Mouse (Mus musculus) heart, embryonic 11.5 days (tissue): Measurements from ENCODE around the gene Olfr521. TPM values are rescaled to one million over a fixed set of nuclear protein-coding genes. Genes with fewer than 3 reads are reported as not detected.
"Not testable (repeated sequence)": the region's sequence is repeated elsewhere in the genome, so short reads cannot be mapped to it uniquely, and the experiment has no call there.

Source experiments
- ATAC-seq: fragments of 200-750 bp; cut with Nextera tagmentation; replicated peaks from 2 replicates; pipeline ENCODE4 v1.8.0; 2017; ENCODE audit warnings: moderate library complexity; ENCODE audit not compliant: insufficient number of reproducible peaks, low FRiP score, low TSS enrichment
- H3K27ac ChIP-seq: fragments of 300-500 bp; sonication (generic); 2 replicates; pipeline ENCODE4 v1.5.1; 2014; ENCODE audit warnings: mild to moderate bottlenecking, low read depth, low read length
- H3K27me3 ChIP-seq: fragments of 300-500 bp; sonication (generic); 2 replicates; pipeline ENCODE4 v1.6.1; 2014; ENCODE audit warnings: mild to moderate bottlenecking, low read length, mixed read lengths; ENCODE audit not compliant: control insufficient read depth, insufficient read depth
- H3K36me3 ChIP-seq: fragments of 300-500 bp; sonication (generic); 2 replicates; pipeline ENCODE4 v1.6.1; 2014; ENCODE audit warnings: mild to moderate bottlenecking, low read length, moderate library complexity, mixed read lengths; ENCODE audit not compliant: control insufficient read depth, insufficient read depth
- H3K4me1 ChIP-seq: fragments of 300-500 bp; sonication (generic); 2 replicates; pipeline ENCODE4 v1.6.1; 2014; ENCODE audit warnings: low read length; ENCODE audit not compliant: control insufficient read depth, insufficient read depth
- H3K4me2 ChIP-seq: fragments of 300-500 bp; sonication (generic); 2 replicates; pipeline ENCODE4 v1.6.1; 2014; ENCODE audit warnings: mild to moderate bottlenecking, moderate library complexity
- H3K4me3 ChIP-seq: fragments of 300-500 bp; sonication (generic); 2 replicates; pipeline ENCODE4 v1.5.1; 2014; ENCODE audit warnings: low read depth, low read length
- H3K9ac ChIP-seq: fragments of 300-500 bp; sonication (generic); 2 replicates; pipeline ENCODE4 v1.6.1; 2014; ENCODE audit warnings: mild to moderate bottlenecking, low read depth, low read length, moderate library complexity
- H3K9me3 ChIP-seq: fragments of 300-500 bp; sonication (generic); replicated peaks from 2 replicates; pipeline ENCODE4 v1.6.1; 2016; ENCODE audit warnings: low read length; ENCODE audit not compliant: control insufficient read depth
- WGBS: fragments of 180-500 bp; shearing (Covaris S2); extraction: QIAGEN DNeasy Blood & Tissue Kit; methylation state at CpG from one replicate; pipeline ENCODE4 v1.1.7; 2014; ENCODE audit not compliant: insufficient replicate concordance; 5-methylcytosine and 5-hydroxymethylcytosine counted together
- polyA plus RNA-seq: library from polyadenylated mRNA; unstranded; fragments of >200 nt; fragmentation: Nextera tagmentation; extraction: Ambion mirVana; gene quantifications from 2 replicates; pipeline ENCODE4 v1.2.1, GENCODE M21; 2014

Gene Olfr521
- not detected in 2 replicates for polyA plus RNA-seq

DNA sequence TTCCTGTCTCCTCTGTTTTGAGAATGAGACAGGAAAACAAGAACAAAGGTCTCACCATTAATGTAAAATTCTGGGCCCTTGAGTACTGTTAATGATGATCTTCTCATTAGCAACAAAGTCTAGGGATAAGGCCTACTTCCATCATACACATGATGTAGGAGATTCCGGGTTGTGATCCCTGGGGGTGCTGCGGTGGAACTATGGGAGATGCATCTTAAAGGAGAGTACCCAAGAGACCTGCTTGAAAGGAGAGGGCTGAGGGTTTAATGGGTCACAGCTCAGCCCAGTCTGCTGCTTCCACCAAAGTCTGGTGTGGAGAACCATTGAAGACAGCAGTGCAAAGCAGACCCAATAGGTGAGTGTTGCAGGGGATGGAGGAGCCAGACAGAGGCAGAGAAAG, at the start of gene Olfr521:
Olfr521 (plus strand) TSS at position 301 of the 400 bp plus-strand sequence.
- no peak for ATAC-seq
- Histone ChIP-seq H3K36me3 (no peaks in the 10 kb centered on the region), H3K4me1 (no peaks in the 10 kb centered on the region), H3K27me3 (no peaks in the 10 kb centered on the region), H3K4me2 (no peak within 1 kb of the TSS), H3K27ac (no peak within 1 kb of the TSS), H3K9me3 (peaks cover 5% of the 10 kb centered on the region; the same call in 1 of the 2 replicates), H3K9ac (no peak within 1 kb of the TSS), H3K4me3 (no peak within 1 kb of the TSS)
- 89% methylated on average over 2 of the region's 2 CpGs for WGBS

DNA sequence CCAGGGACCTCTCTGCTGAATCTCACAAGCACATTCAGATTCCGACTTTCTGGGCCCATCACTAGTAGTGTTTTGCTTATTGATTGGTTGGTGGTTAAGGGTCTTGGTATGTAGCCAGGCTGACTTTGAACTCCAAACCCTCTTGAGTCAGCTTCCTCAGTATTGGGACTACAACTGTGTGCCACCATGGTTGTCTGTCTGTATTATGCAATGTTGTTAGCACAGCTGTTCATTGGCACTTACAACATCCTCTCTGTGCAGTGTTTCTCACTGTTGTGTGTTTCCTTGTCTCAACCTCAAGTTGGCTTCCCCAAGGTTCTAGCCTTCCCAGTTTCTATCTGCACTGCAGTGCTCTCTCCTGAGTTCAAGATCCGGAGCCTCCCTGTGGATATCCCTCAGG, 46.8 kb upstream of the Olfr521 start:
- no peaks in the 10 kb centered on the region for H3K9me3 ChIP-seq
- no peaks in the 10 kb centered on the region for H3K36me3 ChIP-seq
- WGBS: 83% methylated on average over 2 of the region's 2 CpGs
- H3K27ac ChIP-seq: no peak overlapping the region
- H3K4me3 ChIP-seq: no peak overlapping the region
- H3K9ac ChIP-seq: no peak overlapping the region
- no peak for ATAC-seq
- H3K4me1 ChIP-seq: no peaks in the 10 kb centered on the region
- H3K27me3 ChIP-seq: no peaks in the 10 kb centered on the region
- no peak overlapping the region for H3K4me2 ChIP-seq

DNA sequence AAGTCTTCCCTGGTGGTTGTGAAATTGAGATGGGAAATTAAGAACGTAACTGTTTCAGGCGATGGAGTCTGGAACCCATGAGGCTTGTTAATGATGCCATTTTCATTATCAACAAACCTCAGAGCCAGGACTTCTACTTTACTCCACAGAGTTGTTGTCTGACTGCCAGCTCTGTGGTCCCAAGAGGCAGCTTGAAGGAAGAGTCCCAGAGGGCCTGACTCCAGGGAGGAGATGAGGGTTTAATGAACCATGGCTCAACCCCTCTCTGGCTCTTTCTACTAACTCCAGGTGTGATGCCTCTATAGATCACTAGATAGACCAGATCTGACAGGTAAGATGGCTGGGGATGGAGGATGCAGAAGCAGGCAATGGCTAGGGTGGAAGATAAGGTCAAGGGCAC, 33.3 kb upstream of the Olfr521 start, which contains the start of gene Olfr520:
Olfr520 (plus strand) TSS at position 301 of the 400 bp plus-strand sequence.
- Histone ChIP-seq H3K4me2 (no peak within 1 kb of the TSS), H3K27ac (no peak within 1 kb of the TSS), H3K4me1 (0 out of 2 replicates have a peak, but pooled peaks cover 4% of the 10 kb centered on the region), H3K27me3 (no peaks in the 10 kb centered on the region), H3K36me3 (no peaks in the 10 kb centered on the region), H3K4me3 (no peak within 1 kb of the TSS), H3K9ac (no peak within 1 kb of the TSS), H3K9me3 (no peaks in the 10 kb centered on the region)
- no peak for ATAC-seq
- WGBS: 84% methylated on average over 2 of the region's 2 CpGs

GRCm38 (mm10) chr7:99734612-99735011, 28.7 kb upstream of the Olfr521 start:
- 63% methylated on average over 2 of the region's 2 CpGs for WGBS
- ATAC-seq: no peak
- no peak overlapping the region for H3K27ac ChIP-seq
- H3K9me3 ChIP-seq: no peaks in the 10 kb centered on the region
- H3K4me1 ChIP-seq: 0 out of 2 replicates have a peak, but pooled peaks cover 4% of the 10 kb centered on the region
- no peak overlapping the region for H3K4me2 ChIP-seq
- H3K9ac ChIP-seq: no peak overlapping the region
- H3K27me3 ChIP-seq: no peaks in the 10 kb centered on the region
- no peaks in the 10 kb centered on the region for H3K36me3 ChIP-seq
- H3K4me3 ChIP-seq: no peak overlapping the region

GRCm38 (mm10) chr7:99735491-99735890, 27.8 kb upstream of the Olfr521 start:
- not testable (repeated sequence) for H3K27ac ChIP-seq, H3K4me2 ChIP-seq, H3K4me1 ChIP-seq, H3K4me3 ChIP-seq, H3K36me3 ChIP-seq, H3K9me3 ChIP-seq, ATAC-seq, H3K27me3 ChIP-seq, H3K9ac ChIP-seq
- WGBS: 91% methylated on average over 9 of the region's 9 CpGs

- no peak for ATAC-seq
- H3K4me1 ChIP-seq: 0 out of 2 replicates have a peak, but pooled peaks cover 4% of the 10 kb centered on the region
- no peaks in the 10 kb centered on the region for H3K9me3 ChIP-seq
- H3K4me3 ChIP-seq: no peak overlapping the region
- no peak overlapping the region for H3K9ac ChIP-seq
- no peaks in the 10 kb centered on the region for H3K27me3 ChIP-seq
- no peak overlapping the region for H3K27ac ChIP-seq
- 64% methylated on average over 9 of the region's 9 CpGs for WGBS
- H3K36me3 ChIP-seq: no peaks in the 10 kb centered on the region
- H3K4me2 ChIP-seq: no peak overlapping the region
Observed at GRCm38 (mm10) chr7:99739276-99739675, 24.0 kb upstream of the Olfr521 start.

DNA sequence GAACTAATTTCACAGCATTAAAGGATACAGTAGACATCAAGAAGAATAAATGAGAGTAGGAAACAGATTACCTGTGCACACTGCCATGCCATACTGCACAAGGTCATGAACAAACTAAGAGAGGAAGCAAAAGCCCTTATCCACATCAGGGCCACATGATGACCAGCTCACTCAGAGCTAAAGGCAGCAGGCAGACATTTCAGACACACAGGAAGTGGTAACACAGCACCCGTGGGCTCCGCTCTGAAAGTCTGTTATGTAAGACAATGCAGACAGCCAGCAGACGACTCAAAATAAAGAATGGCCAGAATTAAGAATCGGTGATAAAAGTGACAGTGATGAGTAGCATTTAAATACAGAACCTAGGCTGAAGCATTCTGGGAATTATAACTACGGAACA, 18.1 kb downstream of the Olfr521 start:
- Histone ChIP-seq H3K9ac (no peak overlapping the region), H3K9me3 (no peaks in the 10 kb centered on the region), H3K4me3 (no peak overlapping the region), H3K27ac (no peak overlapping the region), H3K36me3 (no peaks in the 10 kb centered on the region), H3K4me1 (no peaks in the 10 kb centered on the region), H3K27me3 (no peaks in the 10 kb centered on the region), H3K4me2 (no peak overlapping the region)
- no peak for ATAC-seq
- WGBS: 66% methylated on average over 5 of the region's 5 CpGs

DNA sequence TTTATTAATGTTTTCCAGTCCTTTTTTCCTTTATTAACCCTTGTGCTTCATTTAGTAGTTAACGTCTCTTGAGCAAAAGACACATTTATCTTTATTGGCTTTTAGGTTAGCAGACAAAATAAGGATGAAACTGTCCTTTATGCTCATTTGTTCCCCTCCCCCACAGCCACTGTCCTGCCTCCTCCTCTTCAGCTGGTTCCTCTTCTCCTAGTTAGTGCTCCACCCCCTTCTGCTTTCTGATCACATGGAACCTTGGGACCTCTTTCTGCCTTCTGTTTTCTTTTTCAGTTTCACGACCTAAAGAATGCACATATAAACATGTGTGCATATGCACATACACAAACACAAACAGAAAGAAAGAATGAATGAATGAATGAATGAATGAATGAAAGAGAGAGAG, 18.6 kb downstream of the Olfr521 start:
- Histone ChIP-seq H3K4me2 (no peak overlapping the region), H3K4me1 (no peaks in the 10 kb centered on the region), H3K27ac (no peak overlapping the region), H3K9ac (no peak overlapping the region), H3K36me3 (no peaks in the 10 kb centered on the region), H3K9me3 (no peaks in the 10 kb centered on the region), H3K27me3 (no peaks in the 10 kb centered on the region), H3K4me3 (no peak overlapping the region)
- WGBS: 68% methylated on average over 2 of the region's 2 CpGs
- ATAC-seq: no peak

DNA sequence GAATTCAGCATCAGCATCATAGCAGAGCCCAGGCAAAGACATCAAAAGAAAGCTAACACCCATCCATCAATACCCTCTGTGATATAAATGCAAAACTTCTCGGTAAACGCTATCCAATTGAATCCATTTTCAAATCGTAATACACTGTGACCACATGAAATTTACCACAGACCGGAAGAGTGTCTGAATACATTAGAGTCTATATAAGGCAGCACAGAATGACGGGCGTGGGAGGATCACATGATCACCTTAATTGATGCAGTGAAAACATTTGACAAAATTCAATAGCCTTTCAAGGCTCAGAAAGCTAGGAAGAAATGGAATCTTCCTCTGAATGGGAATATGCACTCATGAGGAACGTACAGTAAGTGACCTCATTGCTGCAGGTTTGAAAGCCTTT, 20.1 kb downstream of the Olfr521 start:
- 83% methylated on average over 7 of the region's 7 CpGs for WGBS
- ATAC-seq: no peak
- Histone ChIP-seq H3K4me3 (no peak overlapping the region), H3K4me1 (no peaks in the 10 kb centered on the region), H3K4me2 (no peak overlapping the region), H3K27ac (no peak overlapping the region), H3K9me3 (no peaks in the 10 kb centered on the region), H3K36me3 (no peaks in the 10 kb centered on the region), H3K27me3 (no peaks in the 10 kb centered on the region), H3K9ac (no peak overlapping the region)
